Mouse (Mus musculus): ENCODE measurements around the gene Otos. TPM values are rescaled to one million over a fixed set of nuclear protein-coding genes. Genes with fewer than 3 reads are reported as not detected.

Otos gene
- total and polyA plus RNA-seq, 3 experiments: 0.66 TPM; not detected in 2

DNA sequence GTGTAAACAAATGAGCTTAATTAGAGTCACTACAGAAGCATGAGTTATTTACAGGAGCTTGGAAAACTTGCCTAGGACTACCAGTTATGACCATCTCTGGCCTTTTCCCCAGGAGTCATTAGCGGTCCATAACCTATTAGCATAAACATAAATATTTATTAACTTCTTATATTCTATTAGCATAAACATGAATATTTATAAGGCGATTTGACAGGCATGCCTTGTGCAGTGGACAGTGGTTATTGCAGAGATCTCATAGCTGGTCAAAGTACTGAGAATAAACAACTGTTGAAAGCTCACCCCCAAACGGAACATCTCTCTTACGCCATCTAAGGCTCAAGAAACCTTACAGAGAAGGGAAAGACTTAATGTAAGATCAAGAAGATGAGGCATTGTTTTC, 35.5 kb downstream of the Otos start:
- ATAC-seq (ENCODE audit: extremely low read depth, insufficient number of reproducible peaks, low FRiP score, poor library complexity, severe bottlenecking): no peak
- TF ChIP-seq GATA2 (IDR thresholded peaks at IDR 0.05; ENCODE audit: borderline replicate concordance, low read depth, low read length): no peak
- no peak for TF ChIP-seq TAL1 (conservative IDR thresholded peaks at IDR 0.05; ENCODE audit: low read depth, low read length)
- TF ChIP-seq GATA1 (IDR thresholded peaks at IDR 0.05; ENCODE audit: borderline replicate concordance, low read length): no peak
- TF ChIP-seq CTCF (IDR thresholded peaks at IDR 0.05; ENCODE audit: low read depth, low read length): no peak
- TF ChIP-seq POLR2AphosphoS5 (IDR thresholded peaks at IDR 0.05; ENCODE audit: insufficient replicate concordance, low read depth, low read length): no peak
- Histone ChIP-seq H3K9me3 (replicated peaks) (no peaks in the 10 kb centered on the region), H3K36me3 (replicated peaks) (no peaks in the 10 kb centered on the region), H3K4me3 (ENCODE audit: low read depth, low read length) (no peak overlapping the region), H3K27me3 (ENCODE audit: insufficient read depth, low read length) (peaks cover 9% of the 10 kb centered on the region), H3K4me1 (ENCODE audit: insufficient read depth, low read depth, low read length) (no peaks in the 10 kb centered on the region)
- DNase-seq (ENCODE audit: low spot score): no peak

DNA sequence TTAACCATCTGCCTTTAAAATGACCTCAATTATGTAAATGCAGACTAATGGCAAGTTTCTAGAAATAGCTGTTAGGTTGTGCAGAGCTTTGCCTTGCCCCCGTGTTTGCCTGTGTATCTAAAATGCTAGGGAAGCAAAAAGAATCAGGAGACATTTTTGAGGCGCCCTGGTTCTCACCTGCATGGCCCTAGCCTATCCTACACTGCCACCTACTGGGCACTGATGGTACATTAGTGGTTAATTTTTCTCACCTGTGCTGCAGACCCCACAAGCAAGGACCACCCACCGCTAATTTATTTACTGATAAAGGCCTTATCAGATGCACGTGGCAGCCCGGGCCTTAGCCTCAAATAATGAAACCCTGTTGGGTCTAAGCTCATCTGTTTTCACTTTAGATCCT, 37.6 kb downstream of the Otos start:
- no peaks in the 10 kb centered on the region for H3K36me3 ChIP-seq (replicated peaks)
- TF ChIP-seq POLR2AphosphoS5 (IDR thresholded peaks at IDR 0.05; ENCODE audit: insufficient replicate concordance, low read depth, low read length) (no peak), CTCF (IDR thresholded peaks at IDR 0.05; ENCODE audit: low read depth, low read length) (peak; percentile 92)
- ATAC-seq (ENCODE audit: extremely low read depth, insufficient number of reproducible peaks, low FRiP score, poor library complexity, severe bottlenecking) (no peak), DNase-seq (ENCODE audit: low spot score) (peak; percentile 10)
- peaks cover 2% of the 10 kb centered on the region; the same call in 1 of the 2 replicates for H3K27me3 ChIP-seq (ENCODE audit: insufficient read depth, low read length)
- no peaks in the 10 kb centered on the region for H3K4me1 ChIP-seq (ENCODE audit: insufficient read depth, low read depth, low read length)
- H3K9me3 ChIP-seq (replicated peaks): no peaks in the 10 kb centered on the region
- no peak overlapping the region for H3K4me3 ChIP-seq (ENCODE audit: low read depth, low read length)

DNA sequence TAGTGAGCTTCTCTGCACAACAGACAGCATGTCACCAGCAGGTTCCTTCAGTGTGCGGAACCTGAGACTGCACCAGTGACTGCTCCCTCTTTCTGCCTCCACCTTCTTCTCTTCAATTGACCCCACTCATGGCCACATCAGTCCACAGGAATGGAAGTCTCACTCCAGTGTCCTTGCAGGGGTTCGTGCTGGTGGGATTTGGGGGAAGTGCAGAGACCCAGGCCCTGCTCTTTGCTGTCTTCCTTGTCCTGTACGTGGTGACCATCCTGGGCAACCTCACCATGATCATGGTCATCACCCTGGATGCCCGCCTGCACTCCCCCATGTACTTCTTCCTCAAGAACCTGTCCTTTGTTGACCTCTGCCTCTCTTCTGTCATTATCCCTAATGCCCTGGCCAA, 40.9 kb downstream of the Otos start:
- DNase-seq (ENCODE audit: low spot score) (no peak), ATAC-seq (ENCODE audit: extremely low read depth, insufficient number of reproducible peaks, low FRiP score, poor library complexity, severe bottlenecking) (no peak)
- Histone ChIP-seq H3K4me3 (ENCODE audit: low read depth, low read length) (no peak overlapping the region), H3K27me3 (ENCODE audit: insufficient read depth, low read length) (peaks cover 3% of the 10 kb centered on the region; the same call in 1 of the 2 replicates), H3K36me3 (replicated peaks) (no peaks in the 10 kb centered on the region), H3K4me1 (ENCODE audit: insufficient read depth, low read depth, low read length) (no peaks in the 10 kb centered on the region), H3K9me3 (replicated peaks) (no peaks in the 10 kb centered on the region)
- TF ChIP-seq CTCF (IDR thresholded peaks at IDR 0.05; ENCODE audit: low read depth, low read length) (no peak), TAL1 (conservative IDR thresholded peaks at IDR 0.05; ENCODE audit: low read depth, low read length) (no peak), GATA1 (IDR thresholded peaks at IDR 0.05; ENCODE audit: borderline replicate concordance, low read length) (no peak), POLR2AphosphoS5 (IDR thresholded peaks at IDR 0.05; ENCODE audit: insufficient replicate concordance, low read depth, low read length) (no peak), GATA2 (IDR thresholded peaks at IDR 0.05; ENCODE audit: borderline replicate concordance, low read depth, low read length) (no peak)

DNA sequence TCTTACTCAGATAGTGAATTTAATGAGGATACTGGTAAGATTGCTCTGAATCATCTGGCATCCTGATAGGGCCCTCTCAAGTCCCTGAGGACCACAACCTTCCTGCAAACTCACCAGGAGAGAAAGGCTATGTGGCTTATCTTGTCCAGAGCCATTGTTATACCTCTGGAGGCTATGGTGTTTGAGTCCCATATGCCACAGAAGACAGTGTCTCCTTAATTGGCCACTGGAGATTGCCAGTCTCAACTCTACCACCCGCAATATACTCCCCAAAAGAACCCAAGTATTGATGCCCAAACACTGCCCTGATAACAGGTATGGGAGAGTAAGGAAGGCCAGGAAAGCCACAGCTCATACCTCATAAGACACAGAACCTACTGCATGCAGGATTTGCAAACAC, 43.2 kb downstream of the Otos start, which contains the start of gene Olfr1410:
Gene Olfr1410, plus strand, starts transcription at position 301 of the 400 bp plus-strand sequence.
- ATAC-seq (ENCODE audit: extremely low read depth, insufficient number of reproducible peaks, low FRiP score, poor library complexity, severe bottlenecking) (no peak), DNase-seq (ENCODE audit: low spot score) (no peak)
- peaks cover 3% of the 10 kb centered on the region; the same call in 1 of the 2 replicates for H3K27me3 ChIP-seq (ENCODE audit: insufficient read depth, low read length)
- H3K36me3 ChIP-seq (replicated peaks): no peaks in the 10 kb centered on the region
- no peak for TF ChIP-seq GATA2 (IDR thresholded peaks at IDR 0.05; ENCODE audit: borderline replicate concordance, low read depth, low read length)
- no peak for TF ChIP-seq POLR2AphosphoS5 (IDR thresholded peaks at IDR 0.05; ENCODE audit: insufficient replicate concordance, low read depth, low read length)
- TF ChIP-seq TAL1 (conservative IDR thresholded peaks at IDR 0.05; ENCODE audit: low read depth, low read length): no peak
- TF ChIP-seq CTCF (IDR thresholded peaks at IDR 0.05; ENCODE audit: low read depth, low read length): no peak
- TF ChIP-seq GATA1 (IDR thresholded peaks at IDR 0.05; ENCODE audit: borderline replicate concordance, low read length): no peak
- H3K4me3 ChIP-seq (ENCODE audit: low read depth, low read length): no peak within 1 kb of the TSS
- no peaks in the 10 kb centered on the region for H3K4me1 ChIP-seq (ENCODE audit: insufficient read depth, low read depth, low read length)
- no peaks in the 10 kb centered on the region for H3K9me3 ChIP-seq (replicated peaks)

DNA sequence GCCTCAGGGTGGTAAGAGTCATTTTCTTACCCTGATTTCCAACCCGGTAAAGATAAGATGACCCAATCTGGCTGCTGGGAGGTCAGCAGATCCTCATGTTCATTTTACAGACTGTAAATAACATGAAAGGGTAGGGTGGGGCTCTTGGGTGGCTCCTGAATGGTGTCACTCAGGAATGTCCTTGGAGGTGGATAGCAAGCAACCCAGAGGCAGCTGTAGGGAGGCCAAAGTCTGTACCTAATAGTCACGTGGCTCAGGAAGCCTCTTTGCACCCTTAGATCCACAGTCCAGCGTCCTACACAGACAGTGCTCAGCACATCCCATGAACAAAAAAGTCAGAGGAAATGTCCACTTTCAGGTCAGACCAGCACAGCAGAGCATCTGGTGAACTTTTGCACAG, 52.6 kb downstream of the Otos start:
- peaks cover 7% of the 10 kb centered on the region for H3K27me3 ChIP-seq (ENCODE audit: insufficient read depth, low read length)
- no peaks in the 10 kb centered on the region for H3K4me1 ChIP-seq (ENCODE audit: insufficient read depth, low read depth, low read length)
- H3K9me3 ChIP-seq (replicated peaks): no peaks in the 10 kb centered on the region
- DNase-seq (ENCODE audit: low spot score) (no peak), ATAC-seq (ENCODE audit: extremely low read depth, insufficient number of reproducible peaks, low FRiP score, poor library complexity, severe bottlenecking) (no peak)
- H3K36me3 ChIP-seq (replicated peaks): no peaks in the 10 kb centered on the region
- no peak overlapping the region for H3K4me3 ChIP-seq (ENCODE audit: low read depth, low read length)
- TF ChIP-seq GATA1 (IDR thresholded peaks at IDR 0.05; ENCODE audit: borderline replicate concordance, low read length) (no peak), CTCF (IDR thresholded peaks at IDR 0.05; ENCODE audit: low read depth, low read length) (no peak)

Other genes with a start within 250 kb of the Otos start
- gene Ndufa10, start 175.0 kb downstream of the Otos start, total RNA-seq (2014; fragmentation: Nextera tagmentation): 287 and 291 TPM in 2 replicates
- gene Ndufa10, start 175.0 kb downstream of the Otos start, total RNA-seq (2017): 170 and 195 TPM in 2 replicates
- gene Ndufa10, start 175.0 kb downstream of the Otos start, polyA plus RNA-seq (2012): 68.6 and 81.3 TPM in 2 replicates
- gene Olfr1416, start 163.7 kb downstream of the Otos start, total RNA-seq (2014; fragmentation: Nextera tagmentation): not detected in 2 replicates
- gene Olfr1416, start 163.7 kb downstream of the Otos start, total RNA-seq (2017): 0.16 and 0.17 TPM in 2 replicates
- not detected in 2 replicates for gene Olfr1416, start 163.7 kb downstream of the Otos start, polyA plus RNA-seq (2012)
- not detected in 2 replicates for gene Olfr1415, start 152.7 kb downstream of the Otos start, total RNA-seq (2014; fragmentation: Nextera tagmentation)
- gene Olfr1415, start 152.7 kb downstream of the Otos start, total RNA-seq (2017): 0.06 and 0.38 TPM in 2 replicates
- not detected in 2 replicates for gene Olfr1415, start 152.7 kb downstream of the Otos start, polyA plus RNA-seq (2012)
- gene Olfr1414, start 130.2 kb downstream of the Otos start, total RNA-seq (2014; fragmentation: Nextera tagmentation): not detected in 2 replicates
- 0.06 and 0.22 TPM in 2 replicates for gene Olfr1414, start 130.2 kb downstream of the Otos start, total RNA-seq (2017)
- not detected in 2 replicates for gene Olfr1414, start 130.2 kb downstream of the Otos start, polyA plus RNA-seq (2012)
- not detected in 2 replicates for gene Olfr1413, start 77.5 kb downstream of the Otos start, total RNA-seq (2014; fragmentation: Nextera tagmentation)
- 0.29 TPM in 1 of 2 replicates, not detected in the other for gene Olfr1413, start 77.5 kb downstream of the Otos start, total RNA-seq (2017)
- gene Olfr1413, start 77.5 kb downstream of the Otos start, polyA plus RNA-seq (2012): 0.06 TPM in 1 of 2 replicates, not detected in the other
- gene Olfr1412, start 63.1 kb downstream of the Otos start, total RNA-seq (2014; fragmentation: Nextera tagmentation): not detected in 2 replicates
- gene Olfr1412, start 63.1 kb downstream of the Otos start, total RNA-seq (2017): 0.06 and 0.16 TPM in 2 replicates
- not detected in 2 replicates for gene Olfr1412, start 63.1 kb downstream of the Otos start, polyA plus RNA-seq (2012)
- gene Olfr1411, start 54.4 kb downstream of the Otos start, total RNA-seq (2014; fragmentation: Nextera tagmentation): not detected in 2 replicates
- 0.35 TPM in 1 of 2 replicates, not detected in the other for gene Olfr1411, start 54.4 kb downstream of the Otos start, total RNA-seq (2017)
- gene Olfr1411, start 54.4 kb downstream of the Otos start, polyA plus RNA-seq (2012): not detected in 2 replicates
- gene Olfr1410, start 43.1 kb downstream of the Otos start, total RNA-seq (2014; fragmentation: Nextera tagmentation): not detected in 2 replicates
- 0.06 and 0.22 TPM in 2 replicates for gene Olfr1410, start 43.1 kb downstream of the Otos start, total RNA-seq (2017)
- gene Olfr1410, start 43.1 kb downstream of the Otos start, polyA plus RNA-seq (2012): not detected in 2 replicates
- not detected in 2 replicates for gene Olfr12, start 31.1 kb downstream of the Otos start, total RNA-seq (2014; fragmentation: Nextera tagmentation)
- 0.12 and 0.16 TPM in 2 replicates for gene Olfr12, start 31.1 kb downstream of the Otos start, total RNA-seq (2017)
- gene Olfr12, start 31.1 kb downstream of the Otos start, polyA plus RNA-seq (2012): not detected in 2 replicates
- 114 and 153 TPM in 2 replicates for gene Cops9, start 6.9 kb downstream of the Otos start, total RNA-seq (2014; fragmentation: Nextera tagmentation)
- 415 and 435 TPM in 2 replicates for gene Cops9, start 6.9 kb downstream of the Otos start, total RNA-seq (2017)
- gene Cops9, start 6.9 kb downstream of the Otos start, polyA plus RNA-seq (2012): 123 and 130 TPM in 2 replicates
- gene Gpc1, start 182.8 kb upstream of the Otos start, total RNA-seq (2014; fragmentation: Nextera tagmentation): not detected in 2 replicates
- gene Gpc1, start 182.8 kb upstream of the Otos start, total RNA-seq (2017): 0.22 and 0.41 TPM in 2 replicates
- 0.02 TPM in 1 of 2 replicates, not detected in the other for gene Gpc1, start 182.8 kb upstream of the Otos start, polyA plus RNA-seq (2012)